Comparison of ENCODE assay signal across 10 mouse cellular contexts in genomic region chr6:24047014-24047770, GRCm38 (mm10).
DNase-seq lines count a peak whose midpoint lies in the region; ATAC-seq and TF ChIP-seq lines count a peak whose summit lies in the region.
"Had no signal": no experiment of that assay in that cellular context is flagged by ENCODE, and none has a peak within 500 bp of the region (broad histone marks: within the 10 kb centered on the region; RNA-seq: fewer than 3 reads in every experiment).

No protein-coding gene starts in this region.

- in situ Hi-C loops in ES-E14 (cut with MboI; ENCODE audit: low sequenced_read_pairs in 2 of 2, unreplicated experiment in 2 of 2) = no loop called here

- H3K4me2 ChIP-seq in heart, embryonic 12.5 days = no peak overlapping the region
- no peak overlapping the region for H3K4me2 ChIP-seq in embryonic facial prominence, embryonic 13.5 days
- H3K4me2 ChIP-seq in limb, embryonic 13.5 days (replicated peaks) = no peak overlapping the region
- H3K4me2 ChIP-seq in forebrain, postnatal 0 days (ENCODE audit: low read depth) = no peak overlapping the region

- no peak overlapping the region for H3K4me3 ChIP-seq in heart, embryonic 12.5 days
- H3K4me3 ChIP-seq in ES-E14 (ENCODE audit: insufficient read depth in 1 of 2, low read depth in 1 of 2, low read length in 2 of 2, poor library complexity in 1 of 2, severe bottlenecking in 1 of 2) = no peak overlapping the region
- no peak overlapping the region for H3K4me3 ChIP-seq in embryonic facial prominence, embryonic 13.5 days
- H3K4me3 ChIP-seq in limb, embryonic 13.5 days = no peak overlapping the region
- H3K4me3 ChIP-seq in forebrain, postnatal 0 days (ENCODE audit: low read depth, low read length) = no peak overlapping the region

- ATAC-seq in heart, embryonic 12.5 days (ENCODE audit: insufficient number of reproducible peaks, low FRiP score) = no peak; the same call in 1 of the 2 replicates
- peak; percentile 37; the same call in 1 of the 2 replicates for ATAC-seq in embryonic facial prominence, embryonic 13.5 days (ENCODE audit: insufficient number of reproducible peaks, insufficient read depth, low FRiP score, low TSS enrichment, low read depth)
- 0 out of 2 replicates have a peak, but pooled peaks have one; percentile 36 for ATAC-seq in limb, embryonic 13.5 days (ENCODE audit: low FRiP score, low read depth)
- no peak for ATAC-seq in forebrain, postnatal 0 days
- ATAC-seq: inflammation-experienced regulatory T-cells, adult 6 months had no signal

- no peaks in the 10 kb centered on the region for H3K9me3 ChIP-seq in heart, embryonic 12.5 days (replicated peaks)
- H3K9me3 ChIP-seq in ES-E14 (ENCODE audit: control insufficient read depth, insufficient read depth, low read depth, low read length) = no peaks in the 10 kb centered on the region
- no peaks in the 10 kb centered on the region for H3K9me3 ChIP-seq in embryonic facial prominence, embryonic 13.5 days
- no peaks in the 10 kb centered on the region for H3K9me3 ChIP-seq in limb, embryonic 13.5 days
- H3K9me3 ChIP-seq in forebrain, postnatal 0 days (ENCODE audit: low read length) = no peaks in the 10 kb centered on the region

- no peaks in the 10 kb centered on the region; the same call in 1 of the 2 replicates for H3K4me1 ChIP-seq in heart, embryonic 12.5 days (replicated peaks)
- H3K4me1 ChIP-seq in ES-E14 (ENCODE audit: control insufficient read depth in 2 of 2, insufficient read depth in 2 of 2, low read length in 2 of 2, poor library complexity in 1 of 2) = no peaks in the 10 kb centered on the region
- H3K4me1 ChIP-seq in embryonic facial prominence, embryonic 13.5 days = no peaks in the 10 kb centered on the region
- H3K4me1 ChIP-seq in limb, embryonic 13.5 days = no peaks in the 10 kb centered on the region
- H3K4me1 ChIP-seq in forebrain, postnatal 0 days (ENCODE audit: insufficient read depth) = no peaks in the 10 kb centered on the region

- DNase-seq in heart, adult 18-20 months = peak; percentile 4 to 5
- no peak for DNase-seq in ES-E14 (ENCODE audit: low read depth, low spot score)
- no peak for DNase-seq in gastrocnemius, postnatal 25 days
- DNase-seq in thymus, postnatal 14 days = no peak
- DNase-seq in forebrain, postnatal 0 days = no peak
- DNase-seq: cerebellum, adult 9-11 months had no signal

- no peaks in the 10 kb centered on the region for H3K27me3 ChIP-seq in heart, embryonic 12.5 days (replicated peaks)
- H3K27me3 ChIP-seq in embryonic facial prominence, embryonic 13.5 days = no peaks in the 10 kb centered on the region
- no peaks in the 10 kb centered on the region for H3K27me3 ChIP-seq in limb, embryonic 13.5 days
- no peaks in the 10 kb centered on the region for H3K27me3 ChIP-seq in forebrain, postnatal 0 days (ENCODE audit: insufficient read depth, low read length)

- H3K9ac ChIP-seq in heart, embryonic 12.5 days = no peak overlapping the region
- H3K9ac ChIP-seq in ES-E14 (ENCODE audit: insufficient read depth, low read depth, low read length, poor library complexity, severe bottlenecking) = no peak overlapping the region
- H3K9ac ChIP-seq in embryonic facial prominence, embryonic 13.5 days = no peak overlapping the region
- no peak overlapping the region for H3K9ac ChIP-seq in limb, embryonic 13.5 days
- H3K9ac ChIP-seq in forebrain, postnatal 0 days = no peak overlapping the region

- 54% methylated on average over 7 of the region's 7 CpGs for WGBS in heart, embryonic 12.5 days
- 45% methylated on average over 7 of the region's 7 CpGs for WGBS in embryonic facial prominence, embryonic 13.5 days
- whole genome bisulfite sequencing in limb, embryonic 13.5 days = 67% methylated on average over 7 of the region's 7 CpGs
- WGBS in forebrain, postnatal 0 days = 37% methylated on average over 7 of the region's 7 CpGs

- no peak overlapping the region for H3K27ac ChIP-seq in heart, embryonic 12.5 days (ENCODE audit: poor library complexity, severe bottlenecking)
- H3K27ac ChIP-seq in ES-E14 (ENCODE audit: insufficient read depth, low read depth, low read length, poor library complexity, severe bottlenecking) = no peak overlapping the region
- no peak overlapping the region for H3K27ac ChIP-seq in embryonic facial prominence, embryonic 13.5 days
- H3K27ac ChIP-seq in limb, embryonic 13.5 days = no peak overlapping the region
- H3K27ac ChIP-seq in forebrain, postnatal 0 days (ENCODE audit: low read depth, low read length) = no peak overlapping the region

- no peak for TF ChIP-seq CTCF in forebrain, postnatal 0 days (IDR thresholded peaks at IDR 0.05; ENCODE audit: low read depth)

- H3K36me3 ChIP-seq in heart, embryonic 12.5 days = no peaks in the 10 kb centered on the region
- H3K36me3 ChIP-seq in ES-E14 (ENCODE audit: control insufficient read depth, insufficient read depth, low read length, poor library complexity, severe bottlenecking) = no peaks in the 10 kb centered on the region
- no peaks in the 10 kb centered on the region for H3K36me3 ChIP-seq in embryonic facial prominence, embryonic 13.5 days
- no peaks in the 10 kb centered on the region for H3K36me3 ChIP-seq in limb, embryonic 13.5 days
- H3K36me3 ChIP-seq in forebrain, postnatal 0 days (ENCODE audit: insufficient read depth) = no peaks in the 10 kb centered on the region

TF ChIP-seq in ES-E14, 5 proteins besides CTCF, POLR2A, EP300 and RAD21:
- TF ChIP-seq CHD2 (IDR thresholded peaks at IDR 0.05; ENCODE audit: low read depth, low read length) (no peak), ZNF384 (IDR thresholded peaks at IDR 0.05; ENCODE audit: low read depth, low read length) (0 out of 2 replicates have a peak, but pooled peaks have one; percentile 31), ZC3H11A (IDR thresholded peaks at IDR 0.05; ENCODE audit: borderline replicate concordance, low read depth, low read length) (no peak), HCFC1 (IDR thresholded peaks at IDR 0.05; ENCODE audit: borderline replicate concordance, insufficient read depth, low read length) (no peak), MAFK (IDR thresholded peaks at IDR 0.05; ENCODE audit: insufficient read depth, low read depth, low read length) (no peak)

Comparison
In these comparisons a context has a peak if more than half of its experiments do, and no peak if none do; other contexts are left out.
1. DNase-seq: peak in heart, adult 18-20 months (2 of 2); none in ES-E14 (single experiment), gastrocnemius, postnatal 25 days (single experiment), thymus, postnatal 14 days (single experiment) and forebrain, postnatal 0 days (single experiment).
2. ATAC-seq: peak in embryonic facial prominence, embryonic 13.5 days (single experiment) and limb, embryonic 13.5 days (single experiment); none in heart, embryonic 12.5 days (single experiment) and forebrain, postnatal 0 days (single experiment).